ENCODE assay signal across 20 mouse cellular contexts in the genomic region with DNA sequence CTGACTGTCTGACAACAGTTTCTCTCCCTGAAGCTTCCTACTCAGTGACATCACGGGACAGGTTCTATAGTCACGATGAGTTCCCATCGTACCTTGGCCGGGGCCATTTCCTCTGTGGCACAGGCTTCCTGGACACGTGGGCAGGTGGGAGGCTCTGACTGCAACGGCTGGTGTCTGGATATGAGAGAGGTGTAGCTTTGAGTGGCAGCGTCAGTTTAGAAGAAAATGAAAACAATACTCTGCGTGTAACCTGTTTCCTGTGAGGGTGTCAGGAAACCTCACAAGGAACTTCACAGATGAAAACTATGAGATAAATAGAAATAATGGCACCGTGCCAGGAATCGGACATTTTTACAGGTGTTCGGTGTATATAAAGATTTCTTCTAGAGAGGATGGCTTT.
A peak's percentile ranks its signal among the peaks of the same experiment; 100 is the strongest.
DNase-seq lines count a peak whose midpoint lies in the region; ATAC-seq and TF ChIP-seq lines count a peak whose summit lies in the region.
"Had no signal": no experiment of that assay in that cellular context is flagged by ENCODE, and none has a peak within 500 bp of the region (broad histone marks: within the 10 kb centered on the region; RNA-seq: fewer than 3 reads in every experiment).

No protein-coding gene starts in this region.

- ATAC-seq in lung, postnatal 0 days: no peak
- peak; percentile 71 for ATAC-seq in neutrophil, adult 5-6 weeks (ENCODE audit: extremely low read depth, insufficient number of reproducible peaks, low FRiP score, poor library complexity, severe bottlenecking)
- ATAC-seq: forebrain, embryonic 14.5 days; hindbrain, embryonic 16.5 days had no signal

- H3K27me3 ChIP-seq in lung, postnatal 0 days (replicated peaks; ENCODE audit: insufficient read depth, low read length): no peaks in the 10 kb centered on the region
- H3K27me3 ChIP-seq: embryonic facial prominence, embryonic 12.5 days; heart, embryonic 15.5 days; neural tube, embryonic 15.5 days had no signal

- H3K4me1 ChIP-seq in lung, postnatal 0 days (ENCODE audit: insufficient read depth, low read depth, low read length): no peaks in the 10 kb centered on the region; the same call in 1 of the 2 replicates
- H3K4me1 ChIP-seq: neural tube, embryonic 15.5 days had no signal

- no peak overlapping the region for H3K4me2 ChIP-seq in lung, postnatal 0 days (replicated peaks; ENCODE audit: low read depth, low read length)
- H3K4me2 ChIP-seq: embryonic facial prominence, embryonic 12.5 days; heart, embryonic 15.5 days; neural tube, embryonic 15.5 days had no signal

- no peaks in the 10 kb centered on the region for H3K36me3 ChIP-seq in lung, postnatal 0 days (ENCODE audit: insufficient read depth, low read length)
- H3K36me3 ChIP-seq: embryonic facial prominence, embryonic 12.5 days; heart, embryonic 15.5 days; neural tube, embryonic 15.5 days had no signal

- no peak overlapping the region for H3K27ac ChIP-seq in lung, postnatal 0 days (ENCODE audit: low read length)
- H3K27ac ChIP-seq: embryonic facial prominence, embryonic 12.5 days; heart, embryonic 15.5 days; left cerebral cortex, adult 2 months; liver, embryonic 14.5 days; neural tube, embryonic 15.5 days; stomach, postnatal 0 days had no signal

- no peak overlapping the region for H3K4me3 ChIP-seq in lung, postnatal 0 days (ENCODE audit: low read depth, low read length)
- H3K4me3 ChIP-seq: embryonic facial prominence, embryonic 12.5 days; heart, embryonic 15.5 days; left cerebral cortex, adult 2 months; neural tube, embryonic 15.5 days had no signal

- DNase-seq in lung, postnatal 25 days (ENCODE audit: low spot score): peak; percentile 24
- DNase-seq in lung, postnatal 0 days (ENCODE audit: low spot score): no peak
- DNase-seq in gonadal fat pad, adult 2 months (ENCODE audit: low read depth): peak; percentile 5
- peak; percentile 78 for DNase-seq in thymus, postnatal 4 days
- DNase-seq in embryo, embryonic 10.5 days (ENCODE audit: low spot score): no peak
- DNase-seq in cerebellum, adult 8-10 months: no peak
- DNase-seq: adrenal gland, postnatal 36 days; cerebellum, adult 11-12 months; gastrocnemius, postnatal 10 days; kidney, postnatal 25 days; midbrain, embryonic 14.5 days had no signal

- 46% methylated on average over 11 of the region's 11 CpGs for WGBS in lung, postnatal 0 days

- H3K9me3 ChIP-seq in lung, postnatal 0 days (ENCODE audit: low read length): no peaks in the 10 kb centered on the region
- H3K9me3 ChIP-seq: embryonic facial prominence, embryonic 12.5 days; heart, embryonic 15.5 days; neural tube, embryonic 15.5 days had no signal

- no peak for TF ChIP-seq CTCF in lung, postnatal 0 days (IDR thresholded peaks at IDR 0.05)

- H3K9ac ChIP-seq in lung, postnatal 0 days (replicated peaks; ENCODE audit: low read depth): no peak overlapping the region
- H3K9ac ChIP-seq: embryonic facial prominence, embryonic 12.5 days; heart, embryonic 15.5 days; liver, embryonic 14.5 days; neural tube, embryonic 15.5 days had no signal

- no peak for TF ChIP-seq EP300 in lung, postnatal 0 days (IDR thresholded peaks at IDR 0.05)

Comparison
In these comparisons a context has a peak if more than half of its experiments do, and no peak if none do; other contexts are left out.
1. DNase-seq: peak in lung, postnatal 25 days (single experiment), gonadal fat pad, adult 2 months (single experiment) and thymus, postnatal 4 days (single experiment); none in lung, postnatal 0 days (single experiment), embryo, embryonic 10.5 days (single experiment) and cerebellum, adult 8-10 months (single experiment).